Mouse (Mus musculus) MEL (cell line): Measurements from ENCODE around the gene Brms1. TPM values are rescaled to one million over a fixed set of nuclear protein-coding genes. Genes with fewer than 3 reads are reported as not detected.

Experiments used
- DNase-seq: peaks from one replicate; pipeline ENCODE4 v3.0.0; 2011; ENCODE audit warnings: low read depth, low spot score
- H3K27ac ChIP-seq: 2 replicates; pipeline ENCODE4 v1.5.1; 2012; ENCODE audit warnings: low read depth, mild to moderate bottlenecking, control low read depth, low read length, moderate library complexity; ENCODE audit not compliant: control insufficient read depth
- H3K27me3 ChIP-seq, 2 experiments: fragments of 150-350 bp in 1 of 2; sonication (generic) in 1 of 2; 2 replicates each; pipeline ENCODE4 v1.6.1; 2012; ENCODE audit warnings: low read length in 2 of 2, mild to moderate bottlenecking in 2 of 2, improper control_type of control experiment in 1 of 2, moderate library complexity in 1 of 2; ENCODE audit not compliant: insufficient read depth in 2 of 2, control insufficient read depth in 1 of 2
- H3K36me3 ChIP-seq, 2 experiments: 2 replicates each; pipeline ENCODE4 v1.6.1; 2012 to 2014; ENCODE audit warnings: low read length in 2 of 2, improper control_type of control experiment in 1 of 2, inconsistent platforms in 1 of 2, mild to moderate bottlenecking in 1 of 2; ENCODE audit not compliant: insufficient read depth in 2 of 2, control insufficient read depth in 1 of 2
- H3K4me1 ChIP-seq, 2 experiments: fragments of 150-350 bp in 1 of 2; sonication (generic) in 1 of 2; 2 replicates each; pipeline ENCODE4 v1.6.1; 2012; ENCODE audit warnings: low read length in 2 of 2, improper control_type of control experiment in 1 of 2, mild to moderate bottlenecking in 1 of 2; ENCODE audit not compliant: insufficient read depth in 2 of 2, control insufficient read depth in 1 of 2
- H3K4me3 ChIP-seq, 2 experiments: fragments of 150-350 bp in 1 of 2; sonication (generic) in 1 of 2; 2 replicates each; pipeline ENCODE4 v1.5.1; 2012; ENCODE audit warnings: low read depth in 2 of 2, low read length in 2 of 2, mild to moderate bottlenecking in 2 of 2, moderate library complexity in 2 of 2, control low read depth in 1 of 2, improper control_type of control experiment in 1 of 2; ENCODE audit not compliant: control insufficient read depth in 1 of 2, insufficient read depth in 1 of 2
- H3K79me2 ChIP-seq: 2 replicates; pipeline ENCODE4 v1.6.1; 2012; ENCODE audit warnings: mild to moderate bottlenecking, low read length, moderate library complexity; ENCODE audit not compliant: control insufficient read depth, poor library complexity, insufficient read depth
- H3K9ac ChIP-seq: 2 replicates; pipeline ENCODE4 v1.6.1; 2012; ENCODE audit warnings: low read depth, mild to moderate bottlenecking, control low read depth, low read length, moderate library complexity; ENCODE audit not compliant: control insufficient read depth, poor library complexity, severe bottlenecking
- H3K9me3 ChIP-seq: fragments of 150-350 bp; sonication (generic); replicated peaks from 2 replicates; pipeline ENCODE4 v1.6.1; 2012; ENCODE audit warnings: mild to moderate bottlenecking, low read length, improper control_type of control experiment, moderate library complexity; ENCODE audit not compliant: insufficient read depth
- BHLHE40 ChIP-seq: IDR thresholded peaks from 2 replicates; pipeline ENCODE4 v1.6.1; 2012; ENCODE audit warnings: low read depth, mild to moderate bottlenecking, inconsistent platforms, low read length, improper control_type of control experiment, borderline replicate concordance
- E2F4 ChIP-seq: IDR thresholded peaks from 2 replicates; pipeline ENCODE4 v1.6.1; 2011; ENCODE audit warnings: low read depth, low read length, improper control_type of control experiment, borderline replicate concordance
- ETS1 ChIP-seq: IDR thresholded peaks from 2 replicates; pipeline ENCODE4 v1.6.1; 2012; ENCODE audit warnings: low read depth, mild to moderate bottlenecking, inconsistent platforms, low read length, improper control_type of control experiment, moderate library complexity
- GABPA ChIP-seq: IDR thresholded peaks from 2 replicates; pipeline ENCODE4 v1.6.1; 2012; ENCODE audit warnings: low read depth, mild to moderate bottlenecking, inconsistent platforms, low read length, improper control_type of control experiment, moderate library complexity
- GATA1 ChIP-seq: IDR thresholded peaks from 2 replicates; pipeline ENCODE4 v1.6.1; 2011; ENCODE audit warnings: low read depth, low read length, improper control_type of control experiment
- JUND ChIP-seq: IDR thresholded peaks from 2 replicates; pipeline ENCODE4 v1.6.1; 2011; ENCODE audit warnings: low read depth, mild to moderate bottlenecking, improper control_type of control experiment, low read length
- MXI1 ChIP-seq: IDR thresholded peaks from 2 replicates; pipeline ENCODE4 v1.6.1; 2011; ENCODE audit warnings: mild to moderate bottlenecking, low read depth, low read length, improper control_type of control experiment
- MYB ChIP-seq: IDR thresholded peaks from 2 replicates; pipeline ENCODE4 v1.6.1; 2011; ENCODE audit warnings: mild to moderate bottlenecking, low read depth, low read length, improper control_type of control experiment
- MYC ChIP-seq: IDR thresholded peaks from 2 replicates; pipeline ENCODE4 v1.6.1; 2011; ENCODE audit warnings: low read depth, mild to moderate bottlenecking, low read length, improper control_type of control experiment, moderate library complexity
- POLR2AphosphoS5 ChIP-seq: IDR thresholded peaks from 2 replicates; pipeline ENCODE4 v1.6.1; 2012; ENCODE audit warnings: low read depth, borderline replicate concordance, mild to moderate bottlenecking, inconsistent platforms, low read length, moderate library complexity, mixed read lengths
- SIN3A ChIP-seq: IDR thresholded peaks from 2 replicates; pipeline ENCODE4 v1.6.1; 2012; ENCODE audit warnings: low read length, improper control_type of control experiment, inconsistent platforms
- ZC3H11A ChIP-seq: IDR thresholded peaks from 2 replicates; pipeline ENCODE4 v1.6.1; 2012; ENCODE audit warnings: low read depth, mild to moderate bottlenecking, inconsistent platforms, low read length, improper control_type of control experiment
- ZKSCAN1 ChIP-seq: IDR thresholded peaks from 2 replicates; pipeline ENCODE4 v1.6.1; 2012; ENCODE audit warnings: low read depth, mild to moderate bottlenecking, inconsistent platforms, low read length, improper control_type of control experiment, moderate library complexity
- ZMIZ1 ChIP-seq: IDR thresholded peaks from 2 replicates; pipeline ENCODE4 v1.6.1; 2012; ENCODE audit warnings: low read depth, mild to moderate bottlenecking, inconsistent platforms, low read length, improper control_type of control experiment, moderate library complexity
- polyA plus RNA-seq, 2 experiments: library from polyadenylated mRNA; stranded (reverse) in 1 of 2; unstranded in 1 of 2; fragments of >175 nt in 1 of 2; fragments of >200 nt in 1 of 2; gene quantifications; 2 replicates each; pipeline versions ENCODE4 v1.2.1 to v1.2.4; 2012; ENCODE audit warnings: low replicate concordance in 2 of 2, low read depth in 1 of 2; ENCODE audit not compliant: insufficient read length in 2 of 2, insufficient read depth in 1 of 2, missing spikeins in 1 of 2
- total RNA-seq: library from RNA; depleted of rRNA; stranded (reverse); fragments of 300-350 nt; gene quantifications from 2 replicates; pipeline ENCODE4 v1.2.3, GENCODE M21; 2012

Gene Brms1
- total and polyA plus RNA-seq, 3 experiments: 29.6 to 78.6 TPM; not detected in 1

DNA sequence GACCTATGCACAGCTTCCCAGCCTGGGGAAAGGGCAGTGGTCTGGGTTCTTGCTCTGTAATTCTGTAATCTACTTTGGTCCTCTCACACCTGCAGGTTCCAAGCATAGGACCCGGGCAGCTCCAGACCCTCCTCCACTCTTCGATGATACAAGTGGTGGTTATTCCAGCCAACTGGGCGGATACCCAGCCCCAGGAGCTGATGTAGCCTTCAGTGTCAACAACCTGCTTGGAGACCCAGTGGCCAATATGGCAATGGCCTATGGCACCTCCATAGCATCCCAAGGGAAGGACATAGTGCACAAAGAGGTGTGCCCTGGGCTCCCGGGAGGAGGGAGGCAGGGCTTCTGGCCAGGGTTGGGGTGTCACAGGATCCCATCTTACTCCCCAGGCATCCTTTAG, 48.2 kb downstream of the Brms1 start:
- Histone ChIP-seq H3K27ac (no peak overlapping the region), H3K4me3 (peak overlapping the region in 1 of 2 experiments; percentile 98; a peak in 2 of 4 replicates), H3K4me1 (peaks cover 0 to 18% of the 10 kb centered on the region in 2 experiments; a peak in 1 of 4 replicates), H3K27me3 (peaks cover 5 to 13% of the 10 kb centered on the region in 2 experiments)
- DNase-seq: no peak
- TF ChIP-seq MYB (no peak), SIN3A (no peak)
- TF ChIP-seq, all 39 proteins: peak for 0
- Histone ChIP-seq H3K9ac (peak overlapping the region; percentile 83), H3K36me3 (no peaks in the 10 kb centered on the region; a peak in 1 of 4 replicates), H3K79me2 (peaks cover 3% of the 10 kb centered on the region; the same call in 1 of the 2 replicates), H3K9me3 (no peaks in the 10 kb centered on the region)

GRCm38 (mm10) chr19:5092083-5092482, 50.9 kb downstream of the Brms1 start:
- no peak for TF ChIP-seq ETS1
- no peak for TF ChIP-seq BHLHE40
- no peak for TF ChIP-seq GABPA
- TF ChIP-seq ZKSCAN1: no peak
- TF ChIP-seq MXI1: no peak
- no peak for TF ChIP-seq ZC3H11A
- TF ChIP-seq MYC: no peak
- TF ChIP-seq E2F4: no peak
- TF ChIP-seq JUND: no peak
- no peak for TF ChIP-seq GATA1
- TF ChIP-seq POLR2AphosphoS5: no peak
- TF ChIP-seq ZMIZ1: no peak
- H3K36me3 ChIP-seq: peaks cover 0 to 4% of the 10 kb centered on the region in 2 experiments; a peak in 2 of 4 replicates
- H3K27ac ChIP-seq: no peak overlapping the region
- H3K9ac ChIP-seq: no peak overlapping the region
- no peak for DNase-seq
- H3K4me1 ChIP-seq: peaks cover 0 to 25% of the 10 kb centered on the region in 2 experiments; a peak in 2 of 4 replicates
- H3K9me3 ChIP-seq: no peaks in the 10 kb centered on the region
- H3K4me3 ChIP-seq: no peak overlapping the region
- no peaks in the 10 kb centered on the region for H3K27me3 ChIP-seq
- H3K79me2 ChIP-seq: peaks cover 3% of the 10 kb centered on the region; the same call in 1 of the 2 replicates
